Mouse (Mus musculus) CD8-positive naive resting alpha-beta T cell, adult 57 days (primary cell): ENCODE results near the gene Cisd2. TPM values are rescaled to one million over a fixed set of nuclear protein-coding genes. Genes with fewer than 3 reads are reported as not detected.

Experiments
- total RNA-seq: library from RNA; stranded (reverse); gene quantifications from one replicate; pipeline ENCODE4 v1.2.4, GENCODE M21; 2023

Cisd2 gene
- total RNA-seq: 47.6 TPM

DNA sequence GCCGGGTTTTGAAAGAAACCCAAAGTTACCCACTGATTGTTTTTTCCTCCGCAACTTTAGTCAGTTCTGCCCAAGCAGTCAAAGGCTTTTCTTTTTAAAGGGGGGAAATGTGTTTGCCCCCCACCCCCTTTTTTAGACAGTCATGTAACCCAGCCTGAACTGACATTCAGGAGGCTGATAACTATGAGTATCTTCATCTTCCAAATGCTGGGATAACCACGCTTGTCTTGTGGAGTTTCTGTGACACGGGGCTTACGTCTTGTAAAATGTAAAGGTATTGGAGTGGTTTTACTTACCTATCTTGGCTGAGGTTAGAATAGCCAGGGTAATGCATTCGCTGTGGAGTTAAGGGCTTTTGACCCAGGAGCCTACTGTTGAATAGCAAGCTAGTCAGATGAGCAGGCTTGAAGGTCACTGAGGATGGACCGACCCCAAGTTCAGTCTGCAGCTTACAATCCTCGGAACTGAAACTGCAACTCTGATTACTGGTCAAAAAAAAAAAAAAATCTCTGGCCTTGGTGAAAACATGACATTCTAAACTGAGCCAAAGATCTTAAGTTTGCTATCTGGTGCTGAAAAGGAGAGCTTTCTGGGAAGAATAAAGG lies at the start of gene Cisd2:
Gene Cisd2, minus strand, starts transcription at position 318 of the 605 bp plus-strand sequence.

DNA sequence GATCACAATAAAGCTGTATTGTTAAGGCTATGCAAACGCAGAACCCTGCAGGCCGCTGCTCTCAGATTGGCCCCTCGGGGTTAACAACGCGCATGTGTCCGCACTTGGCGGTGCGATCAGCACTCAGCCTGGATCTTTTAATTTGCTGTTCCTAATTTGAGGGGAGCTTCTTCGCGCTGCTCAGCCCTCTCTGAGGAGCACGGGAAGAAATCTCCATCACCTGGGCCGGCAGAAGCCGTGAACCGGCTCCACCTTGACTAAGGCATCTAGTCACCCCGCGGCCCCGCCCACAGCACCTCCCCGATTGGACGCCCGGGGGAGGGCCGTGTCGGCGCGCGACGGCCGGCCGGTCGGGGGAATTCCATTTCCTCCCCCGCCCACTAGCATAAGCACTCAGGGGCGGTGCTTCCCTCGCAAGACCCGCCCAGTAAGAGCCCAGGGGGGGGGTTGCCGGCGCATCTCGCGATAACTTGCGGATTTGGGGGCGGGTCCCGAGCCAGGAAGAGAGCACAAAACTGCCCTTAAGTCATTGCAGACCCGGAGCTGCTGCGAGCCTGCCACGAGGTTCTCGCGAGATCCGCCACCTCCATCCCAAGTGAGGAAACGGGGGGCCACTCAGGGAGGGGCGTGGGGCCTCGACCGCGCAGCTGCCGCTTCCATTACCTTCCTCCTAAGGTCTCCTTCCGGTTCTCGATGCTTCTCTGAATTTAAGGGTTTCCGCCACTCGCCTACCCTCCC lies 14.2 kb upstream of the Cisd2 start, which contains the start of gene Ube2d3:
Gene Ube2d3, plus strand, starts transcription at position 392 of the 738 bp plus-strand sequence.

Other genes with a start within 250 kb of the Cisd2 start
- gene Cenpe, start 211.4 kb downstream of the Cisd2 start, total RNA-seq: 1.4 TPM
- not detected for gene Bdh2, start 142.7 kb downstream of the Cisd2 start, total RNA-seq
- not detected for gene Slc9b2, start 116.2 kb downstream of the Cisd2 start, total RNA-seq
- gene Slc9b1, start 75.9 kb downstream of the Cisd2 start, total RNA-seq: not detected
- 481 TPM for gene Ube2d3, start 14.2 kb upstream of the Cisd2 start, total RNA-seq
- gene Manba, start 61.7 kb upstream of the Cisd2 start, total RNA-seq: 10.1 TPM